Mouse (Mus musculus): ENCODE measurements around the gene Vat1l. TPM values are rescaled to one million over a fixed set of nuclear protein-coding genes. Genes with fewer than 3 reads are reported as not detected.

The Vat1l gene
- polyA plus RNA-seq, 1 experiment = 0.01 TPM

GRCm38 (mm10) chr8:114384189-114384588 is 178.8 kb downstream of the Vat1l start:
- Histone ChIP-seq H3K4me3 (no peak overlapping the region), H3K4me2 (ENCODE audit: low read depth) (no peak overlapping the region)
- TF ChIP-seq E2F4 (IDR thresholded peaks at IDR 0.05; ENCODE audit: insufficient read depth) = no peak
- no peak for TF ChIP-seq POLR2AphosphoS2 (IDR thresholded peaks at IDR 0.05; ENCODE audit: insufficient read length, low read depth)
- no peak for TF ChIP-seq TCF12 (IDR thresholded peaks at IDR 0.05; ENCODE audit: insufficient read depth, poor library complexity, severe bottlenecking)
- no peak for TF ChIP-seq USF1 (IDR thresholded peaks at IDR 0.05; ENCODE audit: low read depth)
- TF ChIP-seq POLR2A (IDR thresholded peaks at IDR 0.05; ENCODE audit: insufficient read length, low read depth) = no peak
- TF ChIP-seq MYOG (IDR thresholded peaks at IDR 0.05; ENCODE audit: control insufficient read depth in 1 of 3, insufficient read depth in 1 of 3, insufficient read length in 2 of 3, low read depth in 2 of 3) = no peak
- TF ChIP-seq SRF (IDR thresholded peaks at IDR 0.05; ENCODE audit: control insufficient read depth, insufficient read length, low read depth) = no peak
- TF ChIP-seq MAX (IDR thresholded peaks at IDR 0.05; ENCODE audit: low read depth) = no peak
- TF ChIP-seq TCF3 (IDR thresholded peaks at IDR 0.05; ENCODE audit: insufficient read length, low read depth) = no peak
- no peak for TF ChIP-seq CEBPB (IDR thresholded peaks at IDR 0.05; ENCODE audit: insufficient read depth, poor library complexity, severe bottlenecking)
- no peak for TF ChIP-seq REST (IDR thresholded peaks at IDR 0.05; ENCODE audit: insufficient read depth, insufficient read length)
- TF ChIP-seq MYOD1 (IDR thresholded peaks at IDR 0.05; ENCODE audit: control insufficient read depth in 1 of 3, insufficient read length in 2 of 3, low read depth in 2 of 3) = no peak

GRCm38 (mm10) chr8:114387494-114387893 is 182.1 kb downstream of the Vat1l start:
- Histone ChIP-seq H3K79me2 (ENCODE audit: control insufficient read depth, insufficient read depth) (no peaks in the 10 kb centered on the region), H3K4me3 (no peak overlapping the region), H3K27me3 (ENCODE audit: control insufficient read depth, insufficient read depth, insufficient read length) (no peaks in the 10 kb centered on the region), H3K36me3 (ENCODE audit: control insufficient read depth, insufficient read depth) (no peaks in the 10 kb centered on the region), H3ac (ENCODE audit: control insufficient read depth, insufficient read length) (no peak overlapping the region), H3K4me2 (ENCODE audit: low read depth) (no peak overlapping the region)
- TF ChIP-seq POLR2AphosphoS2 (IDR thresholded peaks at IDR 0.05; ENCODE audit: insufficient read length, low read depth) (no peak), MYOG (IDR thresholded peaks at IDR 0.05; ENCODE audit: control insufficient read depth in 1 of 3, insufficient read depth in 1 of 3, insufficient read length in 2 of 3, low read depth in 2 of 3) (no peak), POLR2A (IDR thresholded peaks at IDR 0.05; ENCODE audit: insufficient read length, low read depth) (no peak), REST (IDR thresholded peaks at IDR 0.05; ENCODE audit: insufficient read depth, insufficient read length) (no peak), USF1 (IDR thresholded peaks at IDR 0.05; ENCODE audit: low read depth) (no peak), CEBPB (IDR thresholded peaks at IDR 0.05; ENCODE audit: insufficient read depth, poor library complexity, severe bottlenecking) (no peak), MAX (IDR thresholded peaks at IDR 0.05; ENCODE audit: low read depth) (no peak), TCF12 (IDR thresholded peaks at IDR 0.05; ENCODE audit: insufficient read depth, poor library complexity, severe bottlenecking) (no peak), SRF (IDR thresholded peaks at IDR 0.05; ENCODE audit: control insufficient read depth, insufficient read length, low read depth) (no peak), E2F4 (IDR thresholded peaks at IDR 0.05; ENCODE audit: insufficient read depth) (no peak)

More at GRCm38 (mm10) chr8:114384189-114384588, 178.8 kb downstream of the Vat1l start:
- H3K79me2 ChIP-seq (ENCODE audit: control insufficient read depth, insufficient read depth) = no peaks in the 10 kb centered on the region
- H3K27me3 ChIP-seq (ENCODE audit: control insufficient read depth, insufficient read depth, insufficient read length) = no peaks in the 10 kb centered on the region
- H3K36me3 ChIP-seq (ENCODE audit: control insufficient read depth, insufficient read depth) = no peaks in the 10 kb centered on the region
- H3ac ChIP-seq (ENCODE audit: control insufficient read depth, insufficient read length) = no peak overlapping the region

- Histone ChIP-seq H3K36me3 (ENCODE audit: control insufficient read depth, insufficient read depth) (no peaks in the 10 kb centered on the region), H3K4me3 (no peak overlapping the region), H3K27me3 (ENCODE audit: control insufficient read depth, insufficient read depth, insufficient read length) (no peaks in the 10 kb centered on the region), H3K4me2 (ENCODE audit: low read depth) (no peak overlapping the region), H3ac (ENCODE audit: control insufficient read depth, insufficient read length) (no peak overlapping the region), H3K79me2 (ENCODE audit: control insufficient read depth, insufficient read depth) (no peaks in the 10 kb centered on the region)
- TF ChIP-seq POLR2AphosphoS2 (IDR thresholded peaks at IDR 0.05; ENCODE audit: insufficient read length, low read depth) (no peak), TCF12 (IDR thresholded peaks at IDR 0.05; ENCODE audit: insufficient read depth, poor library complexity, severe bottlenecking) (no peak), CEBPB (IDR thresholded peaks at IDR 0.05; ENCODE audit: insufficient read depth, poor library complexity, severe bottlenecking) (no peak), MYOD1 (IDR thresholded peaks at IDR 0.05; ENCODE audit: control insufficient read depth in 1 of 3, insufficient read length in 2 of 3, low read depth in 2 of 3) (no peak), REST (IDR thresholded peaks at IDR 0.05; ENCODE audit: insufficient read depth, insufficient read length) (no peak), POLR2A (IDR thresholded peaks at IDR 0.05; ENCODE audit: insufficient read length, low read depth) (no peak), USF1 (IDR thresholded peaks at IDR 0.05; ENCODE audit: low read depth) (no peak), MYOG (IDR thresholded peaks at IDR 0.05; ENCODE audit: control insufficient read depth in 1 of 3, insufficient read depth in 1 of 3, insufficient read length in 2 of 3, low read depth in 2 of 3) (no peak), SRF (IDR thresholded peaks at IDR 0.05; ENCODE audit: control insufficient read depth, insufficient read length, low read depth) (no peak), E2F4 (IDR thresholded peaks at IDR 0.05; ENCODE audit: insufficient read depth) (no peak), TCF3 (IDR thresholded peaks at IDR 0.05; ENCODE audit: insufficient read length, low read depth) (no peak), MAX (IDR thresholded peaks at IDR 0.05; ENCODE audit: low read depth) (no peak)
Observed at GRCm38 (mm10) chr8:114390465-114391254, 185.2 kb downstream of the Vat1l start.

GRCm38 (mm10) chr8:114398326-114398725 is 192.9 kb downstream of the Vat1l start:
- Histone ChIP-seq H3K4me3 (no peak overlapping the region), H3K27me3 (ENCODE audit: control insufficient read depth, insufficient read depth, insufficient read length) (no peaks in the 10 kb centered on the region), H3K36me3 (ENCODE audit: control insufficient read depth, insufficient read depth) (no peaks in the 10 kb centered on the region), H3K79me2 (ENCODE audit: control insufficient read depth, insufficient read depth) (no peaks in the 10 kb centered on the region), H3ac (ENCODE audit: control insufficient read depth, insufficient read length) (no peak overlapping the region), H3K4me2 (ENCODE audit: low read depth) (no peak overlapping the region)
- TF ChIP-seq REST (IDR thresholded peaks at IDR 0.05; ENCODE audit: insufficient read depth, insufficient read length) = no peak
- no peak for TF ChIP-seq MYOD1 (IDR thresholded peaks at IDR 0.05; ENCODE audit: control insufficient read depth in 1 of 3, insufficient read length in 2 of 3, low read depth in 2 of 3)
- TF ChIP-seq POLR2AphosphoS2 (IDR thresholded peaks at IDR 0.05; ENCODE audit: insufficient read length, low read depth) = no peak
- TF ChIP-seq POLR2A (IDR thresholded peaks at IDR 0.05; ENCODE audit: insufficient read length, low read depth) = no peak
- no peak for TF ChIP-seq CEBPB (IDR thresholded peaks at IDR 0.05; ENCODE audit: insufficient read depth, poor library complexity, severe bottlenecking)
- no peak for TF ChIP-seq TCF3 (IDR thresholded peaks at IDR 0.05; ENCODE audit: insufficient read length, low read depth)
- no peak for TF ChIP-seq MAX (IDR thresholded peaks at IDR 0.05; ENCODE audit: low read depth)
- no peak for TF ChIP-seq TCF12 (IDR thresholded peaks at IDR 0.05; ENCODE audit: insufficient read depth, poor library complexity, severe bottlenecking)
- TF ChIP-seq SRF (IDR thresholded peaks at IDR 0.05; ENCODE audit: control insufficient read depth, insufficient read length, low read depth) = no peak
- no peak for TF ChIP-seq E2F4 (IDR thresholded peaks at IDR 0.05; ENCODE audit: insufficient read depth)
- TF ChIP-seq USF1 (IDR thresholded peaks at IDR 0.05; ENCODE audit: low read depth) = no peak
